Mouse (Mus musculus) cortical plate, adult 2 months (tissue): ENCODE results near the gene Hbs1l. TPM values are rescaled to one million over a fixed set of nuclear protein-coding genes. Genes with fewer than 3 reads are reported as not detected.
A peak's percentile ranks its signal among the peaks of the same experiment; 100 is the strongest.

Experiments
- H3K27ac ChIP-seq: fragments of 200-500 bp; 2 replicates; pipeline ENCODE4 v1.5.1; 2012; ENCODE audit warnings: low read length, control low read depth, inconsistent platforms; ENCODE audit not compliant: insufficient read depth
- H3K4me1 ChIP-seq: fragments of 200-500 bp; 2 replicates; pipeline ENCODE4 v1.6.1; 2011; ENCODE audit warnings: low read length; ENCODE audit not compliant: control insufficient read depth, insufficient read depth
- H3K4me3 ChIP-seq: fragments of 200-500 bp; 2 replicates; pipeline ENCODE4 v1.5.1; 2011; ENCODE audit warnings: mild to moderate bottlenecking, low read length, control low read depth; ENCODE audit not compliant: insufficient read depth
- CTCF ChIP-seq: fragments of 200-500 bp; IDR thresholded peaks from 2 replicates; pipeline ENCODE4 v1.5.1; 2011; ENCODE audit warnings: mild to moderate bottlenecking, control low read depth, low read length; ENCODE audit not compliant: insufficient read depth; ENCODE audit errors: extremely low read depth
- POLR2A ChIP-seq: fragments of 200-500 bp; IDR thresholded peaks from 2 replicates; pipeline ENCODE4 v1.6.1; 2011; ENCODE audit warnings: mild to moderate bottlenecking, low read length, control low read depth; ENCODE audit not compliant: insufficient read depth; ENCODE audit errors: extremely low read depth
- polyA plus RNA-seq: library from polyadenylated mRNA; depleted of rRNA; stranded (reverse); fragments of >200 nt; gene quantifications from 2 replicates; pipeline ENCODE4 v1.2.3, GENCODE M21; 2012

Hbs1l gene
- polyA plus RNA-seq, 1 experiment, result 43.4 TPM

- Histone ChIP-seq H3K4me1 (no peaks in the 10 kb centered on the region), H3K27ac (no peak overlapping the region), H3K4me3 (no peak overlapping the region)
- TF ChIP-seq POLR2A (no peak), CTCF (no peak)
These were observed 26.9 kb upstream of the Hbs1l start for GRCm38 (mm10) chr10:21268786-21269410.

DNA sequence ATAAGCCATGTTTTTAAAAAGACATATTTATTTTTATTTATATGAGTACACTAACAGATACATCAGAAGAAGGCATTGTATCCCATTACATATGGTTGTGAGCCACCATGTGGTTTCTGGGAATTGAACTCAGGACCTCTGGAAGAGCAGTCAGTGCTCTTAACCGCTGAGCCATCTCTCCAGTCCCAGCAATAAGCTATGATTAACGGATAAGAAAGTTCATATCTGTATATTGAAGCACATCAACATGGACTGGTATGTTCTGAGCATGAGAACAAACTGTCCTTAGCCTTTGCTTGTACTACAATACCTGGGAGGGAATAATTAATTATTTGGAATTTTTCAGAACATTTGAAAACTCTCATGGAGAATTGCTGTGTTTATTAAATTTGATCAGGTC lies 25.9 kb upstream of the Hbs1l start:
- H3K4me1 ChIP-seq, result no peaks in the 10 kb centered on the region

GRCm38 (mm10) chr10:21270905-21271304 lies 24.9 kb upstream of the Hbs1l start:
- Histone ChIP-seq H3K4me3 (no peak overlapping the region), H3K27ac (no peak overlapping the region), H3K4me1 (no peaks in the 10 kb centered on the region)
- no peak for TF ChIP-seq CTCF
- TF ChIP-seq POLR2A, result no peak

More for the DNA sequence above, 25.9 kb upstream of the Hbs1l start:
- H3K4me3 ChIP-seq, result no peak overlapping the region
- H3K27ac ChIP-seq, result no peak overlapping the region
- TF ChIP-seq POLR2A, result no peak
- TF ChIP-seq CTCF, result no peak

- Histone ChIP-seq H3K27ac (no peak overlapping the region), H3K4me1 (no peaks in the 10 kb centered on the region), H3K4me3 (no peak overlapping the region)
- TF ChIP-seq POLR2A (no peak), CTCF (no peak)
These were observed 24.5 kb upstream of the Hbs1l start for GRCm38 (mm10) chr10:21271310-21271709.

GRCm38 (mm10) chr10:21271785-21272184 lies 24.0 kb upstream of the Hbs1l start:
- H3K4me1 ChIP-seq, result no peaks in the 10 kb centered on the region
- no peak for TF ChIP-seq POLR2A
- no peak for TF ChIP-seq CTCF
- H3K4me3 ChIP-seq, result no peak overlapping the region
- no peak overlapping the region for H3K27ac ChIP-seq

- no peak for TF ChIP-seq CTCF
- TF ChIP-seq POLR2A, result no peak
- Histone ChIP-seq H3K4me3 (no peak overlapping the region), H3K27ac (no peak overlapping the region)
These were observed 8.3 kb upstream of the Hbs1l start for GRCm38 (mm10) chr10:21287243-21288127.

GRCm38 (mm10) chr10:21291228-21291627 lies 4.6 kb upstream of the Hbs1l start:
- H3K4me3 ChIP-seq, result no peak overlapping the region
- TF ChIP-seq CTCF (no peak), POLR2A (no peak)
- no peaks in the 10 kb centered on the region for H3K4me1 ChIP-seq
- H3K27ac ChIP-seq, result no peak overlapping the region

More at GRCm38 (mm10) chr10:21287243-21288127, 8.3 kb upstream of the Hbs1l start:
- H3K4me1 ChIP-seq, result no peaks in the 10 kb centered on the region

DNA sequence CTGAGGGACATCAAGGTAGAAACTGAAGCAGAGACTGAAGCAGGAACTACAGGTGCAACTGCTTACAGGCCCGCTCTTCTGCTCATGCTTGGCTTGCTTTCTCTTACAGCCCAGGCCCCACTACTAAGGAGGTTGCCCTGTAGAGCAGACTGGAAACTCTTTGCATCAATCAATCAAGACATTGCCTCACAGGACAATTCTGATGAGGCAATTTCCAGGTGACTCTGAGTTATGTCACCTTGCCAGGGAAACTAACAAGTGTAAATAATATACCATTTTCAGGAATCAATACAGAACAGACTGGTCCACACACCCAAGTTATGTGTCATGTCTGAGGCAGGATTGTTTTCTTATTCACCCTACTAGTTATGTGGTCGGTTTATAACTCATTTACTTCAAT lies 1.6 kb upstream of the Hbs1l start:
- Histone ChIP-seq H3K4me3 (no peak overlapping the region), H3K27ac (no peak overlapping the region), H3K4me1 (peaks cover 7% of the 10 kb centered on the region)
- TF ChIP-seq CTCF (no peak), POLR2A (no peak)

- H3K4me1 ChIP-seq, result peaks cover 7% of the 10 kb centered on the region
- no peak for TF ChIP-seq POLR2A
- no peak for TF ChIP-seq CTCF
- H3K27ac ChIP-seq, result peak overlapping the region; percentile 69; the same call in 1 of the 2 replicates
- H3K4me3 ChIP-seq, result peak overlapping the region; percentile 84
These were observed 401 bp upstream of the Hbs1l start for GRCm38 (mm10) chr10:21295397-21295758.

GRCm38 (mm10) chr10:21298972-21299371 lies 3.2 kb downstream of the Hbs1l start:
- TF ChIP-seq POLR2A (no peak), CTCF (no peak)

More at GRCm38 (mm10) chr10:21298972-21299371, 3.2 kb downstream of the Hbs1l start:
- H3K4me1 ChIP-seq, result peaks cover 9% of the 10 kb centered on the region
- no peak overlapping the region for H3K4me3 ChIP-seq
- no peak overlapping the region for H3K27ac ChIP-seq
